Mouse (Mus musculus) hindbrain, embryonic 15.5 days (tissue): ENCODE measurements around the gene Cd82. TPM values are rescaled to one million over a fixed set of nuclear protein-coding genes. Genes with fewer than 3 reads are reported as not detected.
A peak's percentile ranks its signal among the peaks of the same experiment; 100 is the strongest.

Experiments used
- ATAC-seq: fragments of 200-750 bp; cut with Nextera tagmentation; 2 replicates; pipeline ENCODE4 v1.8.0; 2017; ENCODE audit warnings: low read depth, moderate number of reproducible peaks, moderate TSS enrichment; ENCODE audit not compliant: low FRiP score
- H3K27ac ChIP-seq: fragments of 300-500 bp; sonication (generic); replicated peaks from 2 replicates; pipeline ENCODE4 v1.5.1; 2015; ENCODE audit warnings: mild to moderate bottlenecking, inconsistent platforms
- H3K27me3 ChIP-seq: fragments of 300-500 bp; sonication (generic); 2 replicates; pipeline ENCODE4 v1.6.1; 2015; ENCODE audit warnings: control low read depth, inconsistent platforms
- H3K36me3 ChIP-seq: fragments of 300-500 bp; sonication (generic); 2 replicates; pipeline ENCODE4 v1.6.1; 2015; ENCODE audit warnings: control low read depth, inconsistent platforms
- H3K4me1 ChIP-seq: fragments of 300-500 bp; sonication (generic); replicated peaks from 2 replicates; pipeline ENCODE4 v1.6.1; 2015; ENCODE audit warnings: control low read depth, inconsistent platforms
- H3K4me2 ChIP-seq: fragments of 300-500 bp; sonication (generic); 2 replicates; pipeline ENCODE4 v1.6.1; 2015; ENCODE audit warnings: moderate library complexity, mild to moderate bottlenecking, inconsistent platforms
- H3K4me3 ChIP-seq: fragments of 300-500 bp; sonication (generic); 2 replicates; pipeline ENCODE4 v1.5.1; 2015; ENCODE audit warnings: mild to moderate bottlenecking, inconsistent platforms
- H3K9ac ChIP-seq: fragments of 300-500 bp; sonication (generic); 2 replicates; pipeline ENCODE4 v1.6.1; 2015; ENCODE audit warnings: inconsistent platforms
- H3K9me3 ChIP-seq: fragments of 300-500 bp; sonication (generic); 2 replicates; pipeline ENCODE4 v1.6.1; 2016; ENCODE audit warnings: control low read depth, inconsistent platforms
- WGBS: fragments of 180-500 bp; shearing (Covaris S2); methylation state at CpG from one replicate; pipeline ENCODE4 v1.1.7; 2015; 5-methylcytosine and 5-hydroxymethylcytosine counted together
- polyA plus RNA-seq: library from polyadenylated mRNA; unstranded; fragments of >200 nt; fragmentation: Nextera tagmentation; extraction: Ambion mirVana; gene quantifications from 2 replicates; pipeline ENCODE4 v1.2.1, GENCODE M21; 2015

Cd82 gene
- polyA plus RNA-seq, 1 experiment from 2014 or later = 25.5 TPM

GRCm38 (mm10) chr2:93485459-93485858, 22.5 kb upstream of the Cd82 start:
- no peaks in the 10 kb centered on the region for H3K36me3 ChIP-seq
- H3K27me3 ChIP-seq = no peaks in the 10 kb centered on the region
- H3K9ac ChIP-seq = no peak overlapping the region
- no peaks in the 10 kb centered on the region for H3K9me3 ChIP-seq
- H3K4me2 ChIP-seq = no peak overlapping the region
- no peak overlapping the region for H3K4me3 ChIP-seq
- H3K4me1 ChIP-seq = 0 out of 2 replicates have a peak, but pooled peaks cover 13% of the 10 kb centered on the region
- WGBS = 56% methylated on average over 9 of the region's 9 CpGs
- H3K27ac ChIP-seq = no peak overlapping the region
- no peak for ATAC-seq

GRCm38 (mm10) chr2:93482036-93482644, 19.2 kb upstream of the Cd82 start:
- Histone ChIP-seq H3K9me3 (no peaks in the 10 kb centered on the region), H3K4me1 (0 out of 2 replicates have a peak, but pooled peaks cover 10% of the 10 kb centered on the region), H3K27ac (no peak overlapping the region), H3K9ac (no peak overlapping the region), H3K4me3 (no peak overlapping the region), H3K4me2 (no peak overlapping the region), H3K36me3 (no peaks in the 10 kb centered on the region), H3K27me3 (no peaks in the 10 kb centered on the region)
- ATAC-seq = no peak
- WGBS = 45% methylated on average over 6 of the region's 6 CpGs

GRCm38 (mm10) chr2:93478744-93479143, 15.8 kb upstream of the Cd82 start:
- Histone ChIP-seq H3K36me3 (no peaks in the 10 kb centered on the region), H3K4me3 (no peak overlapping the region), H3K4me2 (no peak overlapping the region), H3K27ac (no peak overlapping the region), H3K27me3 (0 out of 2 replicates have a peak, but pooled peaks cover 2% of the 10 kb centered on the region), H3K4me1 (0 out of 2 replicates have a peak, but pooled peaks cover 9% of the 10 kb centered on the region), H3K9me3 (no peaks in the 10 kb centered on the region), H3K9ac (no peak overlapping the region)
- WGBS = 75% methylated on average over 5 of the region's 5 CpGs
- no peak for ATAC-seq

GRCm38 (mm10) chr2:93477519-93477918, 14.6 kb upstream of the Cd82 start:
- Histone ChIP-seq H3K27me3 (0 out of 2 replicates have a peak, but pooled peaks cover 2% of the 10 kb centered on the region), H3K4me3 (no peak overlapping the region), H3K9me3 (no peaks in the 10 kb centered on the region), H3K27ac (no peak overlapping the region), H3K4me2 (no peak overlapping the region), H3K36me3 (no peaks in the 10 kb centered on the region), H3K4me1 (0 out of 2 replicates have a peak, but pooled peaks cover 7% of the 10 kb centered on the region), H3K9ac (no peak overlapping the region)
- 48% methylated on average over 7 of the region's 7 CpGs for WGBS
- ATAC-seq = no peak

- Histone ChIP-seq H3K9me3 (no peaks in the 10 kb centered on the region), H3K9ac (no peak overlapping the region), H3K27ac (no peak overlapping the region), H3K4me2 (no peak overlapping the region), H3K4me3 (no peak overlapping the region), H3K27me3 (0 out of 2 replicates have a peak, but pooled peaks cover 2% of the 10 kb centered on the region), H3K4me1 (0 out of 2 replicates have a peak, but pooled peaks cover 2% of the 10 kb centered on the region), H3K36me3 (no peaks in the 10 kb centered on the region)
- no peak for ATAC-seq
- 93% methylated on average over 7 of the region's 7 CpGs for WGBS
These were observed 13.5 kb upstream of the Cd82 start for GRCm38 (mm10) chr2:93476487-93476886.

GRCm38 (mm10) chr2:93475040-93475439, 12.1 kb upstream of the Cd82 start:
- H3K4me1 ChIP-seq = peaks cover 7% of the 10 kb centered on the region
- H3K27me3 ChIP-seq = 0 out of 2 replicates have a peak, but pooled peaks cover 2% of the 10 kb centered on the region
- H3K9me3 ChIP-seq = no peaks in the 10 kb centered on the region
- H3K36me3 ChIP-seq = no peaks in the 10 kb centered on the region
- H3K4me2 ChIP-seq = no peak overlapping the region
- no peak overlapping the region for H3K27ac ChIP-seq
- H3K4me3 ChIP-seq = no peak overlapping the region
- H3K9ac ChIP-seq = no peak overlapping the region
- WGBS = under 1% methylated on average over 11 of the region's 11 CpGs
- ATAC-seq = no peak

GRCm38 (mm10) chr2:93473915-93474314, 11.0 kb upstream of the Cd82 start:
- ATAC-seq = no peak
- Histone ChIP-seq H3K4me2 (no peak overlapping the region), H3K9me3 (no peaks in the 10 kb centered on the region), H3K9ac (no peak overlapping the region), H3K27ac (no peak overlapping the region), H3K4me3 (no peak overlapping the region), H3K4me1 (peaks cover 11% of the 10 kb centered on the region), H3K27me3 (0 out of 2 replicates have a peak, but pooled peaks cover 2% of the 10 kb centered on the region), H3K36me3 (no peaks in the 10 kb centered on the region)
- WGBS = 85% methylated on average over 9 of the region's 9 CpGs

- Histone ChIP-seq H3K4me3 (no peak overlapping the region), H3K36me3 (no peaks in the 10 kb centered on the region), H3K9ac (no peak overlapping the region), H3K4me2 (no peak overlapping the region), H3K27me3 (0 out of 2 replicates have a peak, but pooled peaks cover 6% of the 10 kb centered on the region), H3K4me1 (peaks cover 11% of the 10 kb centered on the region), H3K9me3 (no peaks in the 10 kb centered on the region), H3K27ac (no peak overlapping the region)
- WGBS = 17% methylated on average over 3 of the region's 3 CpGs
- ATAC-seq = peak; percentile 59; the same call in 1 of the 2 replicates
These were observed 8.1 kb upstream of the Cd82 start for GRCm38 (mm10) chr2:93470849-93471576.

- no peaks in the 10 kb centered on the region for H3K9me3 ChIP-seq
- H3K9ac ChIP-seq = no peak overlapping the region
- H3K4me3 ChIP-seq = 0 out of 2 replicates have a peak overlapping the region, but pooled peaks have one; percentile 7
- no peaks in the 10 kb centered on the region for H3K36me3 ChIP-seq
- H3K4me2 ChIP-seq = peak overlapping the region; percentile 44
- peak; percentile 49; the same call in 1 of the 2 replicates for ATAC-seq
- peaks cover 9% of the 10 kb centered on the region for H3K4me1 ChIP-seq
- WGBS = 3% methylated on average over 9 of the region's 9 CpGs
- H3K27ac ChIP-seq = no peak overlapping the region
- H3K27me3 ChIP-seq = 0 out of 2 replicates have a peak, but pooled peaks cover 6% of the 10 kb centered on the region
These were observed 7.2 kb upstream of the Cd82 start for GRCm38 (mm10) chr2:93470127-93470526.

GRCm38 (mm10) chr2:93469118-93469517, 6.2 kb upstream of the Cd82 start:
- 10% methylated on average over 7 of the region's 7 CpGs for WGBS
- ATAC-seq = no peak
- no peaks in the 10 kb centered on the region for H3K9me3 ChIP-seq
- no peak overlapping the region for H3K4me3 ChIP-seq
- H3K4me1 ChIP-seq = peaks cover 8% of the 10 kb centered on the region
- no peak overlapping the region for H3K9ac ChIP-seq
- H3K27me3 ChIP-seq = 0 out of 2 replicates have a peak, but pooled peaks cover 4% of the 10 kb centered on the region
- H3K4me2 ChIP-seq = no peak overlapping the region
- no peaks in the 10 kb centered on the region for H3K36me3 ChIP-seq
- H3K27ac ChIP-seq = no peak overlapping the region

- Histone ChIP-seq H3K4me3 (no peak overlapping the region), H3K27me3 (peaks cover 15% of the 10 kb centered on the region), H3K9me3 (no peaks in the 10 kb centered on the region), H3K9ac (no peak overlapping the region), H3K4me2 (no peak overlapping the region), H3K36me3 (no peaks in the 10 kb centered on the region), H3K4me1 (peaks cover 20% of the 10 kb centered on the region), H3K27ac (no peak overlapping the region)
- no peak for ATAC-seq
- 88% methylated on average over 3 of the region's 3 CpGs for WGBS
These were observed 3.4 kb upstream of the Cd82 start for GRCm38 (mm10) chr2:93466314-93466713.
